Mouse (Mus musculus) thymus, adult 2 months (tissue): ENCODE measurements around the gene Gse1.

Experiments used
- CTCF ChIP-seq: fragments of 200-500 bp; IDR thresholded peaks from 2 replicates; pipeline ENCODE4 v1.5.1; 2012; ENCODE audit warnings: mild to moderate bottlenecking, control low read depth, low read length, moderate library complexity, borderline replicate concordance; ENCODE audit not compliant: control insufficient read depth, poor library complexity, insufficient read depth; ENCODE audit errors: extremely low read depth
- POLR2A ChIP-seq: fragments of 200-500 bp; IDR thresholded peaks from 2 replicates; pipeline ENCODE4 v1.6.1; 2012; ENCODE audit warnings: mild to moderate bottlenecking, low read length, control low read depth, moderate library complexity; ENCODE audit not compliant: control insufficient read depth, poor library complexity, insufficient read depth; ENCODE audit errors: extremely low read depth

- TF ChIP-seq POLR2A: no peak
- TF ChIP-seq CTCF: no peak
These were observed 233.9 kb downstream of the Gse1 start for GRCm38 (mm10) chr8:120462119-120462551.
